Mouse (Mus musculus) left cerebral cortex, adult 11 months (tissue): ENCODE data around the gene Fam129b.

Source experiments
- DNase-seq: peaks from one replicate; pipeline ENCODE4 v3.0.0; 2022; ENCODE audit warnings: low spot score

Gene Fam129b

DNA sequence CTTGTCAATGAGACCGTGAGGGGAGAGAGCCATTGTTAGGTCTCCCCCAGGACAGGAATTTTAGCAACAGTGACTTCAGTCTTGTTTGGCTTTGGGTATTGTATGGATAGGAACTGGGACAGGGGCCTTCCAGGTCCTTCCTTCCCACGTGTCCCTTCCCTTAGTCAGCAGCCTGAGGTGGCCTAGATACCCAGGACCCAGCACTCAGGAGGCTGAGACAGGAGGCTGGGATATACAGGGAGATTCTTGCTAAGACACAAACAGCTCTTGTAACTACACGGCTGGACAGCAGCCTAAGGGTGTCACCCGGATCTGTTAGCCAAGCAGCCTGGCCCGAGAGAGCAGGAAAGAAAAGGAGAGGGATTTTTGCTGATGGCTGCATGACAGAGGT lies 16.3 kb upstream of the Fam129b start:
- DNase-seq = no peak

DNA sequence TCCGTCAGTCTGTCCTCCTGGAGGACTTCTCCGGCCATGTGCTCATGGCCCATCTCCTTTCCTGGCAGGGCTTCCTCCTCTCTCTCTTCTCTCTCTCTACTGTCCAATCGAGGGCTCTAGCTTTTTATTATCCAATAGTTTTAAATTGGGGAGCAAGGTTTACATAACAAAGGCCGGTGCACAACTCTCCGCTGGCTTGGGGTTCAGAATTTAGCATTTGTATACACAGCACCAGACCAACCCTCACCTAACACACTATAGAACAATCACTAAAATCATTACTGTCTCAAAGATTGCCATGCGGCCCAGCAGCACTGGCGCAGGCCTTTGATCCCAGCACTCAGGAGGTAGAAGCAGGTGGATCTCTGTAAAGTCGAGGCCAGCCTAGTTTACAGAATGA lies 15.1 kb upstream of the Fam129b start:
- DNase-seq = no peak

DNA sequence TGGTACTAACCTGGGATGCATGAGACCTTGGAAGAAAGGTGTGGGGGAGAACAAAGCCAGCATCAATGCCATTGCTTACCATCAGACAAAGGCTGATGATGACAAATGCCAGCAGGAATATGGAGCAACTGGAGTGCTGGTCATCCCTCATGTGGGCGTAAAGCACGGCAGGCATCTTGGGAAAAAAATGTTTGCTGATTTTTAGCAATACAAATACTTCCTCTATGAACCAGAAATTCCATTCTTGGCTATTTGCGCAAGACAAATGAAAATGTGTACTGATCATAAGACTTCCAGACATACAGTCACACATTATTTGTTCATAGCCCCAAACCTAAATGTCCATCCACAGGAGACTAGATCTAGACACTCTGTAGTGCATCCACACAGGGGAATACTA lies 12.6 kb upstream of the Fam129b start:
- no peak for DNase-seq

DNA sequence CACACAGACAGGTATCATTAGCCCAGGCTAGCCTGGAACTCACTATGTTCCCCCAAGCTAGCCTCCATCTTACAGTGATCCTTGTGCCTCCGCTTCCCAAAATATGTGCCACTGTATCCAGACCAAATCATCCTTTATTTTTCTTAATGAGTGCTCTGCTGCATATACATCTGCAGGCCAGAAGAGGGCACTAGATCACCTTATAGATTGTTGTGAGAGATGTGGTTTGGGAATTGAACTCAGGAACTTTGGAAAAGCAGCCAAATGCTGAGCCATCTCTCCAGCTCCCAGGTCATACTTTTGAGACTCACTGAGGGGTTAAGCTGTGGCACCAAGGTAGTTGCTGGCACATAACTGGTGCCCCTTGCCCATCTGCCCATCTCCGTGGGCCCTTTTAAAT lies 11.2 kb upstream of the Fam129b start:
- no peak for DNase-seq

DNA sequence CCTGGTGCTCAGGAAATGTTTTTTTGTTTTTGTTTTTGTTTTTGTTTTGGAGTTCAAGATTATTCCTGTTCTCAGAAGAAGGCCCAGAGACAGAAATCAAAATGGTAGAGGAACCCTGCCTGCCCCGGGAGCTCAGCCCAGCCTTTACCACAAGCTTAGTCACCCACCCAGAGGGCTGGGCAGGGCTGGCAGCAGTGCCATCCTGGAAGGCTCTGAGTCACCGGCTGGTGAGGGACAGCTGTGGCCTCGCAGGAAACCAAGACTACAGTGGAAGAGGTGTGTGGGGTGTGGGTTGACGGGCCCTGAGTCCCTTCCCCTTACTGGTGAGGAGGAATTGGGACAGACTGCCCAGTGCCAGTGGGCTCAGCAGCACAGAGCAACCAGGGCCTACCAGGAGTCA lies 8.6 kb upstream of the Fam129b start:
- no peak for DNase-seq

DNA sequence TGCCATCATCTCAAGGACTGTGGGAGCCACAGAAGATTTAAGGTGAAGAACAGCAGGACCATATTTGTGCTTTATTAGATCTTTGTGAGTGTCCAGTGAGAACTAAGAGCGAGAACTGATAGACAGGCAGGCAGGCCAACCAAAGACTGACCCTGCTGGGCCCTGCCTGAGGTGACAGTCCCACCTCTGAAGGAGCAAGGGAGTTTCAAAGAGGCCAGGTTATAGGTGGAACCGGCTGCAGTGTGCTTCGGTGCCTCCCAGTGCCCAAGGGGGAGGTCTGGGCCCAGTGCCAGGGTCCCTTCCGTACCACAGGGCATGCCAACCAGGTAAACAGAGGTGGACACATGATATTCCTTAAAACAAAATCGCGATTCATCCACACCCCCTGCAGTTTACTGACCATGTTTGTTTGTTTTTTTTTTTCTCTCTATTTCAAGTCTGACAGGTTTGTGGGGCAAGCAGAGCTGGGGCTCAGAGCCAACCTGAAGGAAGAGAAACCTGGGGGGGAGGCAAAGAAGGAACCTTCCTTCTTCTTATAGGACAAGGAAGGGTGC lies 6.1 kb upstream of the Fam129b start:
- no peak for DNase-seq

DNA sequence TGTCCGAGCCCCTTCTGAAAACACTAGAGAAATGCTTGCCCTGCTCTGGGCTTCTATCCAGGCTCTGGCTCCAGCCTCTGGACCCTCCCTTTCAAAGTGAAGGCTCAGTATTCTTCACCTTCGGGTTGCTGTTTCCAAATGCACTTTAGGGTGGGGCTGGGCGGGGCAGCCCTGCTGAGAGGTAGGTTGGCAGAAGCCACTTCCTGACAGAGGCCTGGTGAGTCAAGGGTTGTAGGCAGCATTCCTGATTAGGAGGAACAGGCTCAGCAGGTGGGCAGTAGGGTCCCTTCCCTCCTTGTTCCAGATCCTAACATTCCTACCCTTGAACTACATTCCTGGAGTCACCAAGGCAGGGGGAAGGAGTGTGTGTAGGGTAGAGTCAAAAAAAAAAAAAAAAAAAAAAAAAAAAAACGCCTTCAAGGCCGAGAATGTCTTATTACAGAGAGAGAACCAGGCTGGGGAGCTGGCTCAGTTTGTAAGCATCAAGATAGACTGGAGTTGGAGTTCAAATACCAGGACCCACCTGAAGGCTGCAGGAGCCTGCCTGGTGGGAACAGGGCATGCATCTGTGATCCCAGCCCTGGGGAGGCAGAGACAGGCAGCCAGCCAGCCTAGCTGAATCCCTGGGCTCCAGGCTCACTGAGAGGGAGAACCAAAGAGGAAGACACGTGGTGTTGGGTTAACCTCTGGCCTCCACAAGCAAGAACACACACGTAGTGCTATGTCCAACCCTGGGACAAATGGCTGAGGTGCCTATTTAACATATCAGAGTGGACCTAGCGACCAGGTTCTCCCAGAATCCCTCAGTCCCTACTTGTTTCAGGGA lies 5.4 kb upstream of the Fam129b start:
- no peak for DNase-seq

DNA sequence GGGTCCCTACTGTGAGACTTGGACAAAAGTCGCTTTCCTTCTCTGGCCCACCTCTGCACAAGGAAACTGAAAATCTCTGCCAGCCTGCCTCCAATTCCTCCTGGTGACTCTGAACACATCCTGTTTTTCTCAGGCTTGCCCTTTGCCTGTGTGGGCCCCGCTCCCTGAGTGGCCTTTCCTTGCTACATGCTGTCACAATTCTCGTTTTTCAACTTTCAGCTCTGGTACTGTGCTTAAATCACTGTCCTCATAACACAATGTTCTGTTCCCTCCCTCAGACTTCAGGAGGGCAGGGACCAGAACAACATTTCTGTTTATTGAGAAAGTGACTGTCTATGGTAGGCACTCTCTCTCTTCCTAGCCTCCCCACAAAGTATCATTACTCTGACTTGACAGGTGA lies 1.8 kb upstream of the Fam129b start:
- no peak for DNase-seq

DNA sequence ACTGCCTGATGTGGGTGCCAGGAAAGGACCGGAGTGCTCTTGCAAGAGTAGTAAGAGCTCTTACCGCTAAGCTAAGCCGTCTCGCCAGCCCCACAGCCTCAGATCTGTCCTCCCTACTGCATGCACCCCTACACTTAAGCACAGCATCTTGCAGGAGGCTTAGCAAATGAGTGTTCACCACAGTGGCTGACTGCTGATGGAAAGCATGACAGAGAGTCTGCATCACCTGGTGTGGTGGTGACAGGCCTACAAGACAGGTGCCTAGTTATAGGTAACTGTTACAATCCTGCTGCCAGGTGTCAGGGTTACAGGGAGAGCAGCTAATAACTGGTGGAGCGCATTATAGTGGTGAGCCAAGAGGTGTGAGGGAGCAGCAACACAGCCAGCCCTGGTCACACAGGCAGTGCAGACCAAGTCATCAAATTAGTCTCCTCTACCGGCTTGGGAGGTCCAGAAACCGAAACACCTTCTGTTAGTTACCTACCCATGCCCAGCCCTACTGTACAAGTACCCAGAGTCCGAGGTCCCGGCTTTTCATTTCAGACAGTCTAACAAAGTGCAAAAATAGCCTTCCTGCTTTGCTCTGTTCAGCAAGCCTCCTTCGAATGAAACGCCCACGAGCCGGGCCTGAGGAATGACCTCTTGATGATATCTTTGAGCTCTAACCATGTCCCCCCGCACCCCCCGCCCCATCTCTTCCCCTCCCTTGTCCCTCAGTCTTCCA lies 801 bp upstream of the Fam129b start:
- DNase-seq = no peak

DNA sequence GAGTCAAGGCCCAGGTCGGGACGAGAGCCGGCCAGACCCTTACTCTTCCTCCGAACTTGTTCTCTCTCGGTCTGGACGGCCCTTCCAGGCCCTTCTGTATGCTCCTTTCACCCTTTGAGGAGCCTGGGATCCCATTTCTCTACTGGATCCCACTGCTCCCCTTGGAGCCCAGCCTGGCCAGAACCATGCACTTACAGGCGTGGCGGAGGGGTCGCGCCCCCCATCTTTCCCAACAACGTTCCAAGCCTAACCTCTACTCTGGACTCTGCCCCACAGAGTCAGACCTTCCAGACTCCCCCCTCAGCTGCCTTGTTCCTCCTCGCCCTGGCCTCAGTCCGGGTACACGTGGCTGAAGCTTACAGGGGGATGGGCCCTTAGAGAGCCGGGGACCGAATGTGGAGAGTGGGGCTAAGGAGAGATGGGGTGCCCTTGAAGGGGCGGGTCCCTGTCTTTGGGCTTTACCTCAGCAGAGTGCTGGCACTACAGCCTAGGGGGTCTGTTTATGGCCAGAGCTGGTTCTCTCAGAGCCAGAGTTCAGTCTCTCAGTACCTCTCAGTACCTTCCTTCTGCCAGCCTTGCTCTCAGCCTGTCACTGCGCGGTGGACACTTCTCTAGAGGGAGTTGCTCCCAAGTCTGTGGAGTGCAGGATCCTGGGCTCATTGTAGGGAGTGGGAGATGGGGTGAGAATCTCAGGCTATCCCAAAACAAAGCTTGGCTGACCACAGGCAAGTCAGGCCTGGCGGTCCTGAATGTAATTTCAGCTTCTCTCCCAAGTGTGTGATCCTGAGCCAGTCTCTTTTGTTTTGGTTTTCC lies 782 bp downstream of the Fam129b start:
- no peak for DNase-seq

DNA sequence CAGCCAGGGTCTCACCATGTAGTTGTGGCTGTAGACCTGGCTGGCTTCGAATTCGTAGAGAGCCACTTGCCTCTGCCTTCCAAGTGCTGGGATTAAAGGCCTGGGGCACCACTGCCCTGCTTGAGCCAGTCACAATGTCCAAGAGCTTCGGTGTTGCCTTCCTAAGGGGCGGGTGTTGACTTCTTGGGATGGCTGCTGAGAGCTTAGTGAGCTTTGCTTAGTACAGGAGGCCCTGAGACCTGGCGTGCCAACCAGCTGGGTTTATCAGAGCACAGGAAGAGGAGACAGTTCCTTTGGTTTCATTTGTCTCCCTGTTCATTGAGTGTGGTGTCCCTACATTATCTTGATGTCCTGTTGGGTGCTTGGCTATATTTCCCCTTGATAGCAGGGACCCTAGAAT lies 1.4 kb downstream of the Fam129b start:
- no peak for DNase-seq

DNA sequence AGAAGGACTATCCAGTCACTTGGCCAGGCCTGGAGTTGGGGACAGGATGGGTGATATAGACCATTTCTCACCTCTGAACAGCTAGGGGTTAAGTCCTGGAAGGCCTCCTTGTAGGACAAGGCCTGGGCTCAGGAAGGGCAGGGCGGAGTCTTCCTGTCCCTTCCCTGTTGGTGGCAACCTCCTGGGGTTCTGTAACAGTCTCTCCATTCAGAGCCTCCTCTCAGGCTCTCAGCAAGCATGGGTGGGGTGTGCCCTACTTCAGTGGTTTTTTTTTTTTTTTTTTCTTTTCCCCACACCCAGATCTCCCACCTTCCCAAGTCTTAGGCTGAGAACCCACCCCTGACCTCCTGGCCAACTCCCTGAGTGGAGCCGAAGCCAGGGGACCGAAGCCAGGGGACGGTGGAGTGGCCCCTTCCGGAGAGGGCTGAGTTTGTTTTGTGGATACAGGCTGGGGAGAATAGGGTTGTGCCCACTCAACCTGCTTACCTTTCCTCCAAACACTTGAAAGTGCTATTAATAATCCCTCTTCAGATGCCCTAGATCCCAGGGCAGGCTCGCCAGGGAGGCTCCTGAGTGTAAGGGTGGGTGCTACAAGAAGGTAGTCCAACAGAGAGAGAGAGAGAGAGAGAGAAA lies 2.0 kb downstream of the Fam129b start:
- no peak for DNase-seq

DNA sequence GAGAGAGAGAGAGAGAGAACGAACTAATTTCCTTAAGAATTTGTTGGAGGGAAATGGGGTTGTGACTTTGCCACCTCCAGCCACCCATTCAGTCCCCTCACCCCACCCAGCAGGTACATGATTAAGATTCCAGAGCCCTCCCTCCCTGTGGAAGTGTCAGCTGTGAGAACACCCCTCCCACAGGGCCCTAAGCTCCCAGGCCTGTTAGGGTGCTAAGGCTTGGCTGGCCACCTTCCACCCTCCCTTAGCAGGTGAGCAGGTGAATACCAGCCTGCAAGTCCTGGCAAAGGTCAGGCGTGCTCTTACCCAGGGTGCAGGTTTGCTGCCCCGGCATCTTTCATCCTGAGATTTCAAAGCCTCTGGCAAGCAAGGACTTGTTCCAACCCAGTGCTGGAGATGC lies 2.5 kb downstream of the Fam129b start:
- DNase-seq = no peak

DNA sequence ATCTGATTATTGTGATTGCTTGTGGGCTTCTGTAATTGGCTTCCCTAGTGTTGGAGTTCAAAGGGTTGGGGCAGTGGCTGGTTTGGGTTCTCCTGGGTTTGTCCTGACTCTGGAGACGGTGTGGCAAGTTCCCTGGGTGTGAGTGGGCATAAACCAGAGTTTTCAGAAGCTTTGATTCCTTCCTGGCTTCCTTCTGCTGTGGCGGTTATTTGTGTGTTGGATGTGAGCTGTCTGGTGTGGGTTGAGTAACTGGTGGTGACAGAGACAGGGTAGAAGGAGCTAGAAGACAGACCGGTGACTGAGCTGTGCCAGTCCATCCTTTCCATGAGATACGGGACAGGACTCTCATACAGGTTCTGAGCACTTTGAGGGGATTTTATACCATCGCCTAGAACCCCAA lies 3.7 kb downstream of the Fam129b start:
- no peak for DNase-seq

DNA sequence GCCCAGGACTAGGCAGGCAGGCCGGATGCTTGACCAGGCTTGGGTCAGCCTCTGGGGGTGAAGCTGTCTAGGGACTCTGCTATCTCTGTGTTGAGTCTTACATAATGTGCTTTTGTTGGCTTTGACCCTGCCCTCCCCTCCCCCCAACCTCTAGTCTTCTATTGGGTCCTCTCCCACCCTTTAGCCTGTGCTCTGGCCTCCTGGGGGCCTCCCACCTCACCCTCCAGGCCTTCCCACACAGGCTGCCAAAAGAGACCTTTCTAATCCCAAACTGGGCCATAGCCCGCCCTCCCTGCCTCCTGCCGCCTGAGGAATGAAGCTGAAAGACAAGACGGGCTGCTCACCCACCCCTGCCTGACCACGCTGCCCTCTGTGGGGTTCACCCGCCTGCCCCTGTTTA lies 5.1 kb downstream of the Fam129b start:
- DNase-seq = no peak

DNA sequence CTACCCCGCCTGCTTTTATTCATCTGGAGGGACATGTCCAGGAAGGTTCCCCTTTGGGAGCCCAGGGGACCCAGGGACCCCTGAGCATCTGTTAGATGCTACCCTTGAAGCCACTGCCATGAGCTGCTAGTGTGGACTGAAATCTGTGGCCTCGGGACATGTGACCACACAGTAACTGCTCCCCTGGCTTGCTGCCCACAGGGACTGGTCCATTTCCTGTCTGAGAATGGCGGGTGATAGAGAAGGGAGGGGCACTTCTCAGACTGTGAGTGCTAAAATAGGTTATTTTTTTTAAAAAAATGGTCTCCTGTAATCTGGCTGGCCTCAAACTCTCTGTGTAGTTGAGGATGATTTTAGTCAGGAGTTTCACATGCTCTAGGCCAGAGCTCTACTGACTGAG lies 5.8 kb downstream of the Fam129b start:
- DNase-seq = no peak

DNA sequence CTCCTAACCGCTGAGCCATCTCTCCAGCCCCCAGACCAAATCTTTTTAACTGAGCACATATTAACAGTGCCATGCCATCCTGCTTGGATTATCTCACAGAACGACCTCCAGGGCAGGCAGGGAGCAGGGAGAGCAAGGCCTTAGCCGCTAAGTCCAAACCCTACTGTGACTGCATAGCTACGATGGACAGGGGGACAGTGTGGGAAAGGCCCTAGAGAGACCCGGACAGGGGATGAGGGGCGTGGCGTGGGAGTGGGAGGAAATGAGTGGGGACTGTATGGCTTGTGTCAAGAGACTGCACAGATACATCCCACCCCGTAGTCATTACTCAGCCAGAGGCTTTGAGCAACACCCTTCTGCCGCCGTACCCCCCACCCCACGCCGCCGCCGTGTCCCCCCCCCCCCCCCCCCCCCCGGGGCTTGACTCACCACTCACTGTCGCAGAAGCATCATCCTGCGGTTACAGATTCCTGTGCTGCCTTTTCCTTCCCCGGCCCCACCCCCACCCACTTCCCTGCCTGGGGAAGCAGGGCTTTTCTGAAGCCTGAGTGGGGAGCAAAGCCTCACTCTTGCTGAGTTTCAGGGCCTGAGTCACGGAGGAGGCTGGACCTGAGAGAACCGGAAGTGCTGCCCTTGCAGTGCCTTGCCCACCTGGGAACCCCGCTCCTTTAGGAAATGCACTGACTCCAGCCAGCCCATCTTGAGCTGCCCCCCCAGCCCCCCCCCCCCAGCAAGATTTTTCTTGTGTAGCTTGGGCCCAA lies 6.5 kb downstream of the Fam129b start:
- DNase-seq = no peak

DNA sequence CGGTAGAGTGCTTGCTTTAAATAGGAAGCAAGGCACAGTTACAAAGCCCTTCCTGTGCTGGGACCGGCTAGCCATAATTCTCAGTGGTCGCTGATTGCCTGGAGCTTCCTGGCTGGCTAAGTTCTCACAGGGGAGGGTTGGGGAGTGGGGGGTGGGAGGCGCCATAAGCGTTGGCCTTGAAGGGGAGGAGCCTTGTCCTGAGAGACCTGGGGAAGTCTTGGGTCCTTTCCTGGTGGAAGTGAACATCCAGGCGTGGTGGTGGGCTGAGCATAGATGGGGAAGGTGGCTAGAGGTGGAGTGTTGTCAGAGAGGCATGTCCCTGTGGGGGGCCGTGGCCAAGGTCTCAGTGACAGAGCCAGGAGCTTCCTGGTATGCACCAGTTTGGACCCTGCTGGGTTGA lies 8.8 kb downstream of the Fam129b start:
- DNase-seq = no peak

DNA sequence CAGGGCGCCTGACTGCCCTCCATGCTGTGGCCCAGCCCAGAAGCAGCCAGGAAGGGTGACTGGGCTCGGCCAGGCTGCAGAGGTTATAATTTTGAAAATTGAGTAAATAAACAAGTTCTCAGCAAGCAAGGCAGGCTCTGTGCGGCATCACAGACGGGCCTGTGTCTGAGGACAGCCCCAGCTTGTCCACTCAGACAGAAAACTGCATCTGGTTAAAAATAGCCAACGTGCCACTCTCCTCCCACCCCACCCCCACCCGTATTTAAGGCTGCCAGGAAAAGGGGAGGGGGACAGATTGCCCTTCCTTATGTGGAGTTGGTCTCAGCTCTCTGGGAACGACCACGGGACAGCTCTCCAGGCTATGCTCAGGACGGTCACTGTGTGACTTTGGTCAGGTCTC lies 12.1 kb downstream of the Fam129b start:
- DNase-seq = no peak

DNA sequence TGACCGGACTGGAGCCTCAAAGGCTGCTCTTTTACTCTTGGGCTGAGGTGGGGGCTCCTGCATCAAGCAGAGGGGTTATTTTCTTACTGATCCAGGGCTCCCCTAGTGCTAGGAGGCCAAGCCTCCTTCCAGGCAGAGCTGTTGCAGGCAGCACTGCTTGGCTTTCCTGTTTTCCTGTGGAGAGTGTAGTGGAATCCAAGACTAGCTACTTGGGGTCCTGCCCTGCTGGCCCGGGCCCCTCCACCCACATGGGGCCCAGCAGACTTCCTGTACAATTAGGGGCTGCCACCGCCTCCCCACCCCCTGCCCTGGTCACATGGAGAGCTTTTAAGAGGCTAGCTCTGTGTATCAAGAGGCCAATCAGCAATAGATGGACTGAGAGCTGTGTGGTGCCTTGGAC lies 12.6 kb downstream of the Fam129b start:
- DNase-seq = no peak

DNA sequence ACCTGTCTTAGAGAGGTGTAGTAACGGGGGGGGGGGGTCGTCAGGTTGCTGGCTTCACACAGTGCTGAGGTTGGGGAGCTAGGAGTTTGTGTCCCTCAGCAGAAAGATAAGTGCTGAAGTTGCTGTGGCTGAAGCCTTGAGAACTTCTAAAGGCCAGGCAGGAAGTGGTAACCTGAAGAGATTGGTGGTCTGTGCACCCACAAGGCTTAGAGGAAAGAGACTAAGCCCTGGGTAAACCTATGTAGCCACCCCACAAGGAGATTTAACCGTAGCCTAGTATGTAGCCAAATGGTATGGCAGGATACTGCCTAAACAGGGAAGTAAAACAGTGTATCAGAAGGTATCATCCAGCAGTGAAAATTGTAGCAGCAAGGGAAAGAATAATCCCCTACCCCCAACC lies 14.4 kb downstream of the Fam129b start:
- DNase-seq = no peak
